Mouse (Mus musculus): Measurements from ENCODE around the gene Il17rc. TPM values are rescaled to one million over a fixed set of nuclear protein-coding genes. Genes with fewer than 3 reads are reported as not detected.

Gene Il17rc
- total and polyA plus RNA-seq, 3 experiments = 6.5 to 12.1 (median 7.5) TPM

GRCm38 (mm10) chr6:113513944-113514343 is 42.7 kb downstream of the Il17rc start:
- DNase-seq = no peak
- WGBS = 96% methylated on average over 6 of the region's 6 CpGs
- Histone ChIP-seq H3K9ac (ENCODE audit: low read depth, low read length) (no peak overlapping the region), H3K4me1 (ENCODE audit: control insufficient read depth, insufficient read depth, low read length) (peaks cover 1% of the 10 kb centered on the region; the same call in 1 of the 2 replicates), H3K27ac (no peak overlapping the region), H3K79me2 (replicated peaks; ENCODE audit: control insufficient read depth, insufficient read depth, low read length) (no peaks in the 10 kb centered on the region), H3K36me3 (ENCODE audit: control insufficient read depth, insufficient read depth, low read length) (no peaks in the 10 kb centered on the region; the same call in 1 of the 2 replicates), H3K27me3 (ENCODE audit: control insufficient read depth, insufficient read depth, low read length) (no peaks in the 10 kb centered on the region), H3K4me3 (no peak overlapping the region)
- no peak for TF ChIP-seq CTCF (IDR thresholded peaks at IDR 0.05)
- intact Hi-C loops (cut with DNase I) = no loop called here

- Histone ChIP-seq H3K4me3 (no peak overlapping the region), H3K36me3 (ENCODE audit: control insufficient read depth, insufficient read depth, low read length) (no peaks in the 10 kb centered on the region; the same call in 1 of the 2 replicates), H3K27me3 (ENCODE audit: control insufficient read depth, insufficient read depth, low read length) (no peaks in the 10 kb centered on the region), H3K79me2 (replicated peaks; ENCODE audit: control insufficient read depth, insufficient read depth, low read length) (no peaks in the 10 kb centered on the region), H3K27ac (no peak overlapping the region), H3K9ac (ENCODE audit: low read depth, low read length) (no peak overlapping the region), H3K4me1 (ENCODE audit: control insufficient read depth, insufficient read depth, low read length) (peaks cover 1% of the 10 kb centered on the region; the same call in 1 of the 2 replicates)
- WGBS = 99% methylated on average over 3 of the region's 3 CpGs
- TF ChIP-seq EP300 (IDR thresholded peaks at IDR 0.05; ENCODE audit: insufficient read depth, low read depth, low read length) = no peak
- no peak for TF ChIP-seq CTCF (IDR thresholded peaks at IDR 0.05)
- TF ChIP-seq POLR2A (IDR thresholded peaks at IDR 0.05; ENCODE audit: insufficient read depth, low read depth, low read length) = no peak
- DNase-seq = no peak
- intact Hi-C loops (cut with DNase I) = no loop called here
Measured at GRCm38 (mm10) chr6:113514600-113514999, 43.4 kb downstream of the Il17rc start.

- no peak overlapping the region for H3K9ac ChIP-seq (ENCODE audit: low read depth, low read length)
- H3K79me2 ChIP-seq (replicated peaks; ENCODE audit: control insufficient read depth, insufficient read depth, low read length) = no peaks in the 10 kb centered on the region
- H3K4me1 ChIP-seq (ENCODE audit: control insufficient read depth, insufficient read depth, low read length) = peaks cover 1% of the 10 kb centered on the region; the same call in 1 of the 2 replicates
- WGBS = 63% methylated on average over 8 of the region's 8 CpGs
- DNase-seq = no peak
- H3K4me3 ChIP-seq = no peak overlapping the region
- intact Hi-C loops (cut with DNase I) = no loop called here
- H3K27ac ChIP-seq = no peak overlapping the region
- no peaks in the 10 kb centered on the region; the same call in 1 of the 2 replicates for H3K36me3 ChIP-seq (ENCODE audit: control insufficient read depth, insufficient read depth, low read length)
- H3K27me3 ChIP-seq (ENCODE audit: control insufficient read depth, insufficient read depth, low read length) = no peaks in the 10 kb centered on the region
- TF ChIP-seq EP300 (IDR thresholded peaks at IDR 0.05; ENCODE audit: insufficient read depth, low read depth, low read length) (no peak), CTCF (IDR thresholded peaks at IDR 0.05) (no peak), POLR2A (IDR thresholded peaks at IDR 0.05; ENCODE audit: insufficient read depth, low read depth, low read length) (no peak)
Measured at GRCm38 (mm10) chr6:113517434-113518080, 46.3 kb downstream of the Il17rc start.

GRCm38 (mm10) chr6:113522310-113522709 is 51.1 kb downstream of the Il17rc start:
- WGBS = 60% methylated on average over 1 of the region's 1 CpGs
- H3K27me3 ChIP-seq (ENCODE audit: control insufficient read depth, insufficient read depth, low read length) = no peaks in the 10 kb centered on the region
- no peak overlapping the region for H3K27ac ChIP-seq
- H3K4me3 ChIP-seq = no peak overlapping the region
- intact Hi-C loops (cut with DNase I) = no loop called here
- H3K4me1 ChIP-seq (ENCODE audit: control insufficient read depth, insufficient read depth, low read length) = peaks cover 1% of the 10 kb centered on the region; the same call in 1 of the 2 replicates
- TF ChIP-seq CTCF (IDR thresholded peaks at IDR 0.05) = no peak
- peaks cover 3% of the 10 kb centered on the region; the same call in 1 of the 2 replicates for H3K79me2 ChIP-seq (replicated peaks; ENCODE audit: control insufficient read depth, insufficient read depth, low read length)
- no peak overlapping the region for H3K9ac ChIP-seq (ENCODE audit: low read depth, low read length)
- no peak for DNase-seq
- H3K36me3 ChIP-seq (ENCODE audit: control insufficient read depth, insufficient read depth, low read length) = no peaks in the 10 kb centered on the region; the same call in 1 of the 2 replicates

GRCm38 (mm10) chr6:113523420-113523819 is 52.2 kb downstream of the Il17rc start:
- no peak overlapping the region for H3K4me3 ChIP-seq
- H3K9ac ChIP-seq (ENCODE audit: low read depth, low read length) = no peak overlapping the region
- no peaks in the 10 kb centered on the region; the same call in 1 of the 2 replicates for H3K36me3 ChIP-seq (ENCODE audit: control insufficient read depth, insufficient read depth, low read length)
- no peak for TF ChIP-seq POLR2A (IDR thresholded peaks at IDR 0.05; ENCODE audit: insufficient read depth, low read depth, low read length)
- no peak for TF ChIP-seq CTCF (IDR thresholded peaks at IDR 0.05)
- TF ChIP-seq EP300 (IDR thresholded peaks at IDR 0.05; ENCODE audit: insufficient read depth, low read depth, low read length) = no peak
- peaks cover 3% of the 10 kb centered on the region; the same call in 1 of the 2 replicates for H3K79me2 ChIP-seq (replicated peaks; ENCODE audit: control insufficient read depth, insufficient read depth, low read length)
- no peak for DNase-seq
- 52% methylated on average over 8 of the region's 8 CpGs for WGBS
- no peaks in the 10 kb centered on the region for H3K27me3 ChIP-seq (ENCODE audit: control insufficient read depth, insufficient read depth, low read length)
- intact Hi-C loops (cut with DNase I) = no loop called here
- no peak overlapping the region for H3K27ac ChIP-seq
- no peaks in the 10 kb centered on the region for H3K4me1 ChIP-seq (ENCODE audit: control insufficient read depth, insufficient read depth, low read length)
